Mouse (Mus musculus) ES-E14 (cell line): ENCODE measurements around the gene Slc2a8.
A peak's percentile ranks its signal among the peaks of the same experiment; 100 is the strongest.

Experiments
- ZC3H11A ChIP-seq: IDR thresholded peaks from 2 replicates; pipeline ENCODE4 v1.6.1; 2012; ENCODE audit warnings: low read depth, mild to moderate bottlenecking, inconsistent platforms, low read length, borderline replicate concordance
- ZNF384 ChIP-seq: IDR thresholded peaks from 2 replicates; pipeline ENCODE4 v1.6.1; 2012; ENCODE audit warnings: low read depth, low read length, inconsistent platforms

DNA sequence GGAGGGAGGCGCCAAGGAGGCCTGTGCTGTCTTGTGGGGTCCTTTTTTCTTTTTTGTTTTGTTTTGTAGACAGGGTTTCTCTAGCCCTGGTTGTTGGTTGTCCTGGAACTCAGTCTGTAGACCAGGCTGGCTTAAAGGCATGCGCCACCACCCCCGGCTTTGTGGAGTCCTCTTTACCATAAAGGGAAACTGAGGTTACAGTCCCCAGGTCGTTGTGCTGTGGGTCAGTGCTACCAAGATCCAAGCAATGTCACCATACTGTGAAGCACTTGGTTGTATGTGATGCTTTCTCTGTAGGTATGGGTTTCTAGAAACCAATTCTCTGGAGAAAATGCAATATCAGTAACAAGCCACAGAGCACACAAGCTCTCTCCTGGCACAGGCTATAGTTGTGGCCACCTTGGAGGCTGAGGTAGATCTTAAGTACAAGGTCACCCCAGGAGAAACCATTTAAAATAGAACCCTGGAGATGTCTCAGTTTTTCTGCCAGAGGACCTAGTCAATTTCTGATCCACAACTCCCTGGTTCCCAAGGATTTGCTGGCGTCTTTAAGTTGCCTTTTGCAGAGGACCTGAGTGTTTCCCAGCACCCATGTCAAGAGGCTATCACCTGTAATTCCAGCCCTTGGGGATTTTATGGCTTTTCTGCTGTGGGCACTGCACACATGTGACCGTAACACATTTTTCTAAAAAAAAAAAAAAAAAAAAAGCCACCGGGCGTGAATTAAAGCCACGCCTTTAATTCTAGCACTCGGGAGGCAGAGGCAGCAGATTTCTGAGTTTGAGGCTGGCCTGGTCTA lies 17.0 kb downstream of the Slc2a8 start:
- peak; percentile 93 for TF ChIP-seq ZNF384
- TF ChIP-seq ZC3H11A = no peak
